Mouse (Mus musculus) spleen, adult 18-20 months (tissue): ENCODE data around the gene Mzf1.
A peak's percentile ranks its signal among the peaks of the same experiment; 100 is the strongest.
"Not testable (repeated sequence)": the region's sequence is repeated elsewhere in the genome, so short reads cannot be mapped to it uniquely, and the experiment has no call there.

Experiments used
- DNase-seq, 2 experiments: peaks; one replicate each; pipeline ENCODE4 v3.0.0; 2022; ENCODE audit warnings: mixed read lengths in 2 of 2

The Mzf1 gene

GRCm38 (mm10) chr7:13054287-13055010 is at the start of gene Mzf1:
TSS of gene Mzf1 (minus strand) at chr7:13054764.
- peak; percentile 84 to 88 for DNase-seq

GRCm38 (mm10) chr7:13095073-13095472 is 40.5 kb upstream of the Mzf1 start, which contains the start of gene Vmn1r85:
TSS of gene Vmn1r85 (minus strand) at chr7:13095173.
- no peak for DNase-seq

GRCm38 (mm10) chr7:13072293-13072692 is 17.7 kb upstream of the Mzf1 start:
- DNase-seq, result no peak

- not testable (repeated sequence) for DNase-seq
These were observed 8.8 kb upstream of the Mzf1 start for GRCm38 (mm10) chr7:13063399-13063798.

- no peak for DNase-seq
These were observed 5.0 kb upstream of the Mzf1 start for GRCm38 (mm10) chr7:13059536-13059935.

- no peak for DNase-seq
These were observed 2.5 kb upstream of the Mzf1 start for GRCm38 (mm10) chr7:13056913-13057700.

- no peak for DNase-seq
These were observed 640 bp downstream of the Mzf1 start for GRCm38 (mm10) chr7:13053961-13054286.

GRCm38 (mm10) chr7:13053501-13053900 is 1.1 kb downstream of the Mzf1 start:
- DNase-seq, result no peak

GRCm38 (mm10) chr7:13053001-13053400 is 1.6 kb downstream of the Mzf1 start:
- DNase-seq, result no peak

- DNase-seq, result peak in 1 of 2 experiments; percentile 64
These were observed 8.5 kb downstream of the Mzf1 start for GRCm38 (mm10) chr7:13046084-13046483.

- no peak for DNase-seq
These were observed 10.3 kb downstream of the Mzf1 start for GRCm38 (mm10) chr7:13044254-13044625.

GRCm38 (mm10) chr7:13043445-13044253 is 10.9 kb downstream of the Mzf1 start:
- DNase-seq, result no peak

GRCm38 (mm10) chr7:13043120-13043444 is 11.5 kb downstream of the Mzf1 start:
- DNase-seq, result no peak

- DNase-seq, result no peak
These were observed 12.1 kb downstream of the Mzf1 start for GRCm38 (mm10) chr7:13042511-13042910.

- no peak for DNase-seq
These were observed 13.3 kb downstream of the Mzf1 start for GRCm38 (mm10) chr7:13041256-13041655.

- DNase-seq, result no peak
These were observed 15.4 kb downstream of the Mzf1 start for GRCm38 (mm10) chr7:13039181-13039580.

- no peak for DNase-seq
These were observed 15.9 kb downstream of the Mzf1 start for GRCm38 (mm10) chr7:13038621-13039169.

- DNase-seq, result peak; percentile 97 to 99
These were observed 16.5 kb downstream of the Mzf1 start, which contains the start of gene Ube2m for GRCm38 (mm10) chr7:13037901-13038555. TSS of gene Ube2m (minus strand) at chr7:13038275.

GRCm38 (mm10) chr7:13037366-13037765 is 17.2 kb downstream of the Mzf1 start:
- no peak for DNase-seq

GRCm38 (mm10) chr7:13036806-13037205 is 17.8 kb downstream of the Mzf1 start:
- DNase-seq, result no peak

GRCm38 (mm10) chr7:13035211-13035855 is 19.2 kb downstream of the Mzf1 start:
- peak in 1 of 2 experiments; percentile 33 for DNase-seq
